In genomic region chr17:88262326-88263187, GRCm38 (mm10) we compare ENCODE assay signal across 9 mouse cellular contexts.
A peak's percentile ranks its signal among the peaks of the same experiment; 100 is the strongest.
DNase-seq lines count a peak whose midpoint lies in the region; ATAC-seq and TF ChIP-seq lines count a peak whose summit lies in the region.
"Had no signal": no experiment of that assay in that cellular context is flagged by ENCODE, and none has a peak within 500 bp of the region (broad histone marks: within the 10 kb centered on the region; RNA-seq: fewer than 3 reads in every experiment).

No protein-coding gene starts in this region.

- WGBS in limb, embryonic 14.5 days: 62% methylated on average over 13 of the region's 13 CpGs
- WGBS in limb, embryonic 10.5 days: 89% methylated on average over 13 of the region's 13 CpGs

- TF ChIP-seq POLR2A in limb, embryonic 14.5 days (IDR thresholded peaks at IDR 0.05; ENCODE audit: borderline replicate concordance, extremely low read depth, insufficient read depth, insufficient read length): no peak

- no peaks in the 10 kb centered on the region for H3K9me3 ChIP-seq in limb, embryonic 14.5 days (ENCODE audit: control insufficient read depth, low read length)
- H3K9me3 ChIP-seq in limb, embryonic 10.5 days (replicated peaks): no peaks in the 10 kb centered on the region
- H3K9me3 ChIP-seq: liver, embryonic 13.5 days had no signal

- ATAC-seq in limb, embryonic 14.5 days (ENCODE audit: low FRiP score, low read depth): no peak

- H3K27me3 ChIP-seq in limb, embryonic 14.5 days (ENCODE audit: control insufficient read depth, insufficient read depth, low read length): no peaks in the 10 kb centered on the region
- H3K27me3 ChIP-seq in limb, embryonic 10.5 days (ENCODE audit: low read depth, poor library complexity, severe bottlenecking): no peaks in the 10 kb centered on the region
- H3K27me3 ChIP-seq: liver, embryonic 13.5 days had no signal

- H3K4me1 ChIP-seq in limb, embryonic 14.5 days (ENCODE audit: control insufficient read depth, insufficient read depth, low read length): no peaks in the 10 kb centered on the region
- 0 out of 2 replicates have a peak, but pooled peaks cover 6% of the 10 kb centered on the region for H3K4me1 ChIP-seq in limb, embryonic 10.5 days

- H3K36me3 ChIP-seq in limb, embryonic 14.5 days (ENCODE audit: control insufficient read depth, insufficient read depth, low read length): no peaks in the 10 kb centered on the region
- no peaks in the 10 kb centered on the region for H3K36me3 ChIP-seq in limb, embryonic 10.5 days
- H3K36me3 ChIP-seq: liver, embryonic 13.5 days had no signal

- no peak overlapping the region for H3K9ac ChIP-seq in limb, embryonic 14.5 days (ENCODE audit: low read depth, low read length, severe bottlenecking)
- H3K9ac ChIP-seq: liver, embryonic 13.5 days had no signal

- no peak overlapping the region for H3K27ac ChIP-seq in limb, embryonic 14.5 days (replicated peaks; ENCODE audit: low read depth, low read length)
- H3K27ac ChIP-seq in limb, embryonic 10.5 days: no peak overlapping the region
- peak overlapping the region; percentile 79 for H3K27ac ChIP-seq in layer of hippocampus, adult 2 months
- H3K27ac ChIP-seq: liver, embryonic 13.5 days had no signal

- DNase-seq in cerebellum, adult 9-10 months: peak; percentile 50
- DNase-seq in cerebellum, adult 11 months: no peak
- peak; percentile 26 for DNase-seq in limb, embryonic 14.5 days (ENCODE audit: low spot score)
- no peak for DNase-seq in limb, embryonic 10.5 days (ENCODE audit: low spot score)
- DNase-seq in layer of hippocampus, adult 2 months (ENCODE audit: low spot score in 2 of 2): peak; percentile 77 to 81
- DNase-seq in right cerebral cortex, postnatal 36 days (ENCODE audit: low spot score in 2 of 2): peak; percentile 44 to 73
- DNase-seq in urinary bladder, postnatal 14 days (ENCODE audit: low spot score): no peak
- no peak for DNase-seq in spleen, postnatal 36 days (ENCODE audit: low spot score in 2 of 2)
- DNase-seq: liver, embryonic 13.5 days had no signal

- no peak overlapping the region for H3K4me3 ChIP-seq in limb, embryonic 14.5 days (replicated peaks; ENCODE audit: low read length)
- H3K4me3 ChIP-seq in limb, embryonic 10.5 days: no peak overlapping the region
- no peak overlapping the region for H3K4me3 ChIP-seq in layer of hippocampus, adult 2 months
- H3K4me3 ChIP-seq: liver, embryonic 13.5 days had no signal

- no peak for TF ChIP-seq CTCF in layer of hippocampus, adult 2 months (conservative IDR thresholded peaks at IDR 0.05)

- no peak overlapping the region for H3K4me2 ChIP-seq in limb, embryonic 14.5 days (replicated peaks; ENCODE audit: low read depth, low read length, severe bottlenecking)
- H3K4me2 ChIP-seq: liver, embryonic 13.5 days had no signal

Comparison
In these comparisons a context has a peak if more than half of its experiments do, and no peak if none do; other contexts are left out.
1. DNase-seq: peak in cerebellum, adult 9-10 months (single experiment), limb, embryonic 14.5 days (single experiment), layer of hippocampus, adult 2 months (2 of 2) and right cerebral cortex, postnatal 36 days (2 of 2); none in cerebellum, adult 11 months (single experiment), limb, embryonic 10.5 days (single experiment), urinary bladder, postnatal 14 days (single experiment) and spleen, postnatal 36 days (0 of 2).